Mouse (Mus musculus) liver, postnatal 0 days (tissue): ENCODE results near the gene Prkag2.
A peak's percentile ranks its signal among the peaks of the same experiment; 100 is the strongest.

Source experiments
- CTCF ChIP-seq: sonication (generic); IDR thresholded peaks from 2 replicates; pipeline ENCODE4 v1.5.1; 2016; ENCODE audit warnings: antibody characterized with exemption, low read depth
- EP300 ChIP-seq: IDR thresholded peaks from 2 replicates; pipeline ENCODE4 v1.6.1; 2016; ENCODE audit warnings: antibody characterized with exemption, low read depth, mild to moderate bottlenecking

- TF ChIP-seq CTCF (peak; percentile 35), EP300 (no peak)
Measured at GRCm38 (mm10) chr5:24969241-24969880, 131.1 kb downstream of the Prkag2 start.
